Mouse (Mus musculus): ENCODE measurements around the gene Ppip5k2.

DNA sequence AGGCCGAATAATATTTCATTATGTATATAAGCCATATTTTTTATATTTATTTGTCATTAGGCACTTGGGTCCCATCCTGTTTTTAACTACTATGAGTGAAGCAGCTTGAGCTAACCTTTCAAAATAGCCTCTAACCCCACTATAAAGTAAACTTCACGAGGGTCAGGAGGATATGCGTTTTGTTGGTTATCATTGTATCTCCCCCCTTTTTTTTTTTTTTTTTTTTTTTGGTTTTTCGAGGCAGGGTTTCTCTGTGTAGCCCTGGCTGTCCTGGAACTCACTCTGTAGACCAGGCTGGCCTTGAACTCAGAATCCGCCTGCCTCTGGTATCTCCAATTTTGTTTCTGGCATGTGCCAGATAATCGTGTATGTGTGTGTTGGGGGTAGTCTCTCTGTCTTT lies 3.2 kb upstream of the Ppip5k2 start:
- TF ChIP-seq HCFC1 (IDR thresholded peaks at IDR 0.05; ENCODE audit: borderline replicate concordance, insufficient read depth, low read length) = no peak
- no peak for TF ChIP-seq CHD2 (IDR thresholded peaks at IDR 0.05; ENCODE audit: low read depth, low read length)
